Comparison of ENCODE assay signal across 9 mouse cellular contexts in the genomic region with DNA sequence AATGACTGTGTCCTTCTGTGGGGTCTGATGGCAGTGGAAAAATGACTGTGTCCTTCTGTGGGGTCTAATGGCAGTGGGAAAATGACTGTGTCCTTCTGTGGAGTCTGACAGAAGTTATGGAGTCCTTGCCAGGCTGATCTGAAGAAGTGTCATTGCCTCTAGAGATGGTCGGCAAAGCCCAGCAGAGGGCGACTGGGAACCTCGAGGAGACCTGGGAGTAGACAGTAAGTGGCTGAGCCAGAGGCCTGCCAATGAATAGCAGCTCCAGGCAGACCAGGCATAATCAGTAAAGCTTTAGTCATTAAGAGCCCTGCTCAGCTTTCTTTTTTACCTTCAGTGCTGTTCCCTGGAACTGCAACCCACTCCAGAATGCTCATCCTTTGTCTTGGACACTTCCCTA. TPM values are rescaled to one million over a fixed set of nuclear protein-coding genes. Genes with fewer than 3 reads are reported as not detected.
DNase-seq lines count a peak whose midpoint lies in the region; ATAC-seq and TF ChIP-seq lines count a peak whose summit lies in the region.
"Had no signal": no experiment of that assay in that cellular context is flagged by ENCODE, and none has a peak within 500 bp of the region (broad histone marks: within the 10 kb centered on the region; RNA-seq: fewer than 3 reads in every experiment).

No protein-coding gene starts in this region.

- peaks cover 17% of the 10 kb centered on the region for H3K4me1 ChIP-seq in midbrain, embryonic 12.5 days
- H3K4me1 ChIP-seq in stomach, postnatal 0 days (replicated peaks; ENCODE audit: control insufficient read depth, insufficient read depth) = peaks cover 4% of the 10 kb centered on the region; the same call in 1 of the 2 replicates

- 3% methylated on average over 3 of the region's 3 CpGs for WGBS in midbrain, embryonic 12.5 days
- WGBS in stomach, postnatal 0 days = 0% methylated on average over 3 of the region's 3 CpGs

- no peaks in the 10 kb centered on the region for H3K27me3 ChIP-seq in midbrain, embryonic 12.5 days
- no peaks in the 10 kb centered on the region for H3K27me3 ChIP-seq in stomach, postnatal 0 days (ENCODE audit: control insufficient read depth, insufficient read depth, low read length)
- H3K27me3 ChIP-seq: embryonic facial prominence, embryonic 15.5 days had no signal

- H3K36me3 ChIP-seq in midbrain, embryonic 12.5 days = peaks cover 4% of the 10 kb centered on the region
- H3K36me3 ChIP-seq in stomach, postnatal 0 days (ENCODE audit: control insufficient read depth, insufficient read depth, low read length) = no peaks in the 10 kb centered on the region

- ATAC-seq in common myeloid progenitor, adult 5-6 weeks (replicated peaks; ENCODE audit: low read depth, poor library complexity, severe bottlenecking) = peak; percentile 77
- peak; percentile 70 for ATAC-seq in midbrain, embryonic 12.5 days (ENCODE audit: low FRiP score, low read depth)
- ATAC-seq in stomach, postnatal 0 days (ENCODE audit: low FRiP score, low TSS enrichment) = peak; percentile 73

- no peak overlapping the region for H3K9ac ChIP-seq in midbrain, embryonic 12.5 days (replicated peaks)
- no peak overlapping the region for H3K9ac ChIP-seq in stomach, postnatal 0 days (ENCODE audit: low read length)
- H3K9ac ChIP-seq: embryonic facial prominence, embryonic 15.5 days had no signal

- H3K4me3 ChIP-seq in midbrain, embryonic 12.5 days = no peak overlapping the region
- H3K4me3 ChIP-seq in stomach, postnatal 0 days (ENCODE audit: low read depth, low read length) = no peak overlapping the region
- H3K4me3 ChIP-seq: embryonic facial prominence, embryonic 15.5 days had no signal

- intact Hi-C loops in gastrocnemius, postnatal 14 days (cut with DNase I; ENCODE audit: low total_unique reads) = no loop called here
- intact Hi-C loops in left cerebral cortex, postnatal 10 days (cut with DNase I) = loop anchor here (10.0 kb wide), 1 partner anchor 219 kb away; no protein-coding TSS in a partner anchor

- no peak for TF ChIP-seq EP300 in stomach, postnatal 0 days (optimal IDR thresholded peaks at IDR 0.05)

- no peak overlapping the region for H3K4me2 ChIP-seq in midbrain, embryonic 12.5 days (replicated peaks)
- no peak overlapping the region for H3K4me2 ChIP-seq in stomach, postnatal 0 days (replicated peaks; ENCODE audit: low read depth)
- H3K4me2 ChIP-seq: embryonic facial prominence, embryonic 15.5 days had no signal

- TF ChIP-seq CTCF in stomach, postnatal 0 days (IDR thresholded peaks at IDR 0.05; ENCODE audit: low read depth) = peak; percentile 81

- H3K9me3 ChIP-seq in midbrain, embryonic 12.5 days = no peaks in the 10 kb centered on the region
- no peaks in the 10 kb centered on the region for H3K9me3 ChIP-seq in stomach, postnatal 0 days (ENCODE audit: control insufficient read depth, low read length)
- H3K9me3 ChIP-seq: embryonic facial prominence, embryonic 15.5 days had no signal

- no peak overlapping the region for H3K27ac ChIP-seq in midbrain, embryonic 12.5 days (replicated peaks)
- no peak overlapping the region for H3K27ac ChIP-seq in stomach, postnatal 0 days (replicated peaks)
- H3K27ac ChIP-seq: embryonic facial prominence, embryonic 15.5 days had no signal

- DNase-seq in 416B (ENCODE audit: low read depth) = peak; percentile 83
- peak; percentile 54 for DNase-seq in WW6 (ENCODE audit: low read depth, low spot score)
- peak; percentile 68 for DNase-seq in gastrocnemius, postnatal 14 days
- peak; percentile 73 for DNase-seq in kidney, adult 11 months
- peak; percentile 76 to 87 for DNase-seq in left cerebral cortex, postnatal 10 days (ENCODE audit: extremely low spot score in 1 of 2, low spot score in 2 of 2)
- peak; percentile 80 for DNase-seq in stomach, postnatal 0 days (ENCODE audit: low spot score)

RNA-seq across cellular contexts. Expression of a gene that starts 2.0 kb away (rescaled TPM):
- 199 and 247 TPM in 2 replicates for total RNA-seq in common myeloid progenitor, adult 5-6 weeks (2017)
- 100 to 1,000 TPM; 280 to 288 TPM for total RNA-seq in gastrocnemius, postnatal 14 days (2021)
- 100 to 1,000 TPM; 256 TPM for total RNA-seq in left cerebral cortex, postnatal 10 days (2021)
- polyA plus RNA-seq in midbrain, embryonic 12.5 days (2016; fragmentation: Nextera tagmentation; extraction: Ambion mirVana) = 273 and 282 TPM in 2 replicates
- polyA plus RNA-seq in stomach, postnatal 0 days (2015; fragmentation: Nextera tagmentation; extraction: Ambion mirVana) = 162 and 166 TPM in 2 replicates
